Mouse (Mus musculus) cortical plate, adult 2 months (tissue): Measurements from ENCODE around the gene Sart3. TPM values are rescaled to one million over a fixed set of nuclear protein-coding genes. Genes with fewer than 3 reads are reported as not detected.
A peak's percentile ranks its signal among the peaks of the same experiment; 100 is the strongest.

Experiments used
- H3K27ac ChIP-seq: fragments of 200-500 bp; 2 replicates; pipeline ENCODE4 v1.5.1; 2012; ENCODE audit warnings: low read length, control low read depth, inconsistent platforms; ENCODE audit not compliant: insufficient read depth
- H3K4me1 ChIP-seq: fragments of 200-500 bp; 2 replicates; pipeline ENCODE4 v1.6.1; 2011; ENCODE audit warnings: low read length; ENCODE audit not compliant: control insufficient read depth, insufficient read depth
- H3K4me3 ChIP-seq: fragments of 200-500 bp; 2 replicates; pipeline ENCODE4 v1.5.1; 2011; ENCODE audit warnings: mild to moderate bottlenecking, low read length, control low read depth; ENCODE audit not compliant: insufficient read depth
- CTCF ChIP-seq: fragments of 200-500 bp; IDR thresholded peaks from 2 replicates; pipeline ENCODE4 v1.5.1; 2011; ENCODE audit warnings: mild to moderate bottlenecking, control low read depth, low read length; ENCODE audit not compliant: insufficient read depth; ENCODE audit errors: extremely low read depth
- POLR2A ChIP-seq: fragments of 200-500 bp; IDR thresholded peaks from 2 replicates; pipeline ENCODE4 v1.6.1; 2011; ENCODE audit warnings: mild to moderate bottlenecking, low read length, control low read depth; ENCODE audit not compliant: insufficient read depth; ENCODE audit errors: extremely low read depth
- polyA plus RNA-seq: library from polyadenylated mRNA; depleted of rRNA; stranded (reverse); fragments of >200 nt; gene quantifications from 2 replicates; pipeline ENCODE4 v1.2.3, GENCODE M21; 2012; rRNA removed

Sart3 gene
- polyA plus RNA-seq, 1 experiment, result 33.2 TPM

DNA sequence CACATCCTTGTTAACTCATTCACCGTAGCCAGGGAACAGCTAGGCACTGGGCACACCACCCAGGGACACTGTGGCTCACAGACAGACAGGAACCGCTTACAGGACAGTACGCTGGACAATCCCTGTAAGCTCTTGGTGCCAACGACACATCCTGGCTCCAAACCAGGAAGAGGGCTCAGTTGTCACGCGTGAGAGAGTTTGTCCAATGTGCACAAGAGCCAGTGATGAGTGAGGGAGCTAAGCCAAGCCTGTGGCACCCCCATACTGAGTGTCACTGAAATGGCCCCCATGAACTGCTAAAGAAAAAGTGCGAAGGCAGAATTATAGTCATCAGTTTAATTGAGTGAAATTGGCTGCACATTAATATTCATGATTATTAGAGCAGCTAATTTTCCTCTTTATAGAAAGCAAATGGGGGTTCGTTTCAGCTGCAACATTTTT, 53.1 kb downstream of the Sart3 start:
- H3K4me3 ChIP-seq, result no peak overlapping the region

DNA sequence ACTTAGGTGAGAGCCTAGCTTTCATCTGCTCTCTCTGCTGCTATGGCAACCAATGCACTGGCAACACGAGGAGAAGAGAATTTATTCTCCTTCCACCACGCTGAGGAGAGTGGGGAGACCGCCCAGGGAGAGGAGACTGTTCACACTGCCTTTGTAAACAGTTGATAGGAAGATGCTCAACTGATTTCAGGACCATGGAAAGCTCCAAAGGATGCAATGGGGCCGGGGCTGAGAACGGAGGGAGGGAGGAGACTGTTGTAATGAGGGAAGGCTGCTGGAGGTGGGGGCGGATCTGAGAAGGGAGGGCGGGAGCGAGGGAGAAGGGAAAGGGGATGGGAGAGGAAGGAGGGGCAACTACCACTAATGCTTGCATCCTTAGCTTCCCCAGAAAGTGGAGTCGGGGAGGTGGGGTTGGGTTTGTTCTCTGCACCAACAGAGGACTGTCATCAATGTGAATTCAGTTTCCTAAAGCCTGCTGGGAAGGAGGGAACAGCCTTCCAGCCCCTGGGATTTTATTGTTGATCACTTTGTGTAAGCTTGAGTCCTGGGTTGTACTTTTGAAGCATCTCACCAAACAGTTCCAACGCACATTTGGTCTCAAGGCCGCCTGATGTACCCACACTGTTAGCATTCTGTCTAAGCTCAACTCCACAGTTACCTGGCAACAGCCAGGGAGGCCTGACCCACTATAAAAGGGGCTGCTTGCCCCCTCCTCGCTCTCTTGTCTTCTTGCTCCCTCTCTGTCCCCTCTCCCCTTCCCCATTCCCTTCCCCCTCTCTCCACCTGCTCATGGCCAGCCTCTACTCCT, 55.5 kb downstream of the Sart3 start:
- TF ChIP-seq POLR2A (peak; percentile 73), CTCF (no peak)
- Histone ChIP-seq H3K27ac (peak overlapping the region; percentile 31), H3K4me1 (no peaks in the 10 kb centered on the region), H3K4me3 (no peak overlapping the region)

More for the DNA sequence above, 53.1 kb downstream of the Sart3 start:
- Histone ChIP-seq H3K4me1 (no peaks in the 10 kb centered on the region; the same call in 1 of the 2 replicates), H3K27ac (no peak overlapping the region; the same call in 1 of the 2 replicates)
- no peak for TF ChIP-seq POLR2A
- no peak for TF ChIP-seq CTCF

DNA sequence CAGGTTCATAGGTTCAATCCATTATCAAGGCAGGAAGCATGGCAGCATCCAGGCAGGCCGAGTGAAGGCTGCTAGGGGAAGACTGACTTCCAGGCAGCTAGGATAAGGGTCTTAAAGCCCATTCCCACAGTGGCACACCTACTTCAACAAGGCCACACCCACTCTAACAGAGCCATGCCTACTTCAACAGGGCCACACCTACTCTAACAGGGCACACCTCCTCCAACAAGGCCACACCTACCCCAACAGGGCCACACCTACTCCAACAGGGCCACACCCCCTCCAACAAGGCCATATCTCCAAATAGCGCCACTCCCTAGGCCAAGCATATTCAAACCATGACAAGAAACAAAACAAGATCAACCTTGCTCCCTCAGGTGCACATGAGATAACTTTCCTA, 59.4 kb downstream of the Sart3 start:
- Histone ChIP-seq H3K4me1 (no peaks in the 10 kb centered on the region), H3K27ac (no peak overlapping the region), H3K4me3 (no peak overlapping the region)
- TF ChIP-seq CTCF (no peak), POLR2A (no peak)

DNA sequence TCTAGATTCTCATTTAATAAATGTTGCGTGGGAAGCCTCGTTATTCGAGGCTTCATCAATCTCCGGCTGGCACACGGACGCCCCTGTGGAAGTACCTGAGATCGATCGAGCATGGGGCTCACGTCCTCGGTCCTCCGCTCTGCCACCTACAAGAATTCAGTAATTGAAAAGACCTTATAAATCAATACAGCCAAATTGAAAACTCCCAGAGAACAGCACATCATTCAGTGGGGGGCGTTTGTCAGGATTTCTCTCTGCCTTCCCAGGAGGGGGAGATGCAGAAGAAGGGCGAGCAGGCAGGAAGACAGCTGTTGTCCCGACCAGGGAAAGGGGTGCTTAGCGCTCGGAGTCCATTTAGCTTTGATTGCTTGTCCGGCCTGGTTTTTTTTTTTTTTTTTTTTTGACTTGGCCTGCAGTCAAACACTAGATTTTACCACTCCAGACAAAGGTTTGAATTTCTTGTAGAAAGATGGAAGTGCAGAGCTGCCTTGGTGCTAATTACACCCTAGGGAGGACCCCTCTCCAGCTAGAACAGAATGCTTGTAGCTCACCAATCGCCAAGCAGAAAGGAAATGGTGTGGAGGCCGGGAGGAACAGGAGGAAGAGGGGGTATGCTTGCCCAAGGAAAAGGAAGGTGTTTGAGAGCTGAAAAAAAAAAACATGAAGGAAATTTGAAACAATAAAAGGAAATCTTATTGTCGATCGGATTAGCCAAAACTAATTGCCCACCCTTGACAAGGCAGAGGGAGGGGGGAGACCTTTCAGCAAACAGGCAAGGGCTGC, 68.3 kb downstream of the Sart3 start:
- Histone ChIP-seq H3K27ac (no peak overlapping the region), H3K4me3 (no peak overlapping the region), H3K4me1 (0 out of 2 replicates have a peak, but pooled peaks cover 2% of the 10 kb centered on the region)
- TF ChIP-seq POLR2A, result no peak
- TF ChIP-seq CTCF, result no peak

DNA sequence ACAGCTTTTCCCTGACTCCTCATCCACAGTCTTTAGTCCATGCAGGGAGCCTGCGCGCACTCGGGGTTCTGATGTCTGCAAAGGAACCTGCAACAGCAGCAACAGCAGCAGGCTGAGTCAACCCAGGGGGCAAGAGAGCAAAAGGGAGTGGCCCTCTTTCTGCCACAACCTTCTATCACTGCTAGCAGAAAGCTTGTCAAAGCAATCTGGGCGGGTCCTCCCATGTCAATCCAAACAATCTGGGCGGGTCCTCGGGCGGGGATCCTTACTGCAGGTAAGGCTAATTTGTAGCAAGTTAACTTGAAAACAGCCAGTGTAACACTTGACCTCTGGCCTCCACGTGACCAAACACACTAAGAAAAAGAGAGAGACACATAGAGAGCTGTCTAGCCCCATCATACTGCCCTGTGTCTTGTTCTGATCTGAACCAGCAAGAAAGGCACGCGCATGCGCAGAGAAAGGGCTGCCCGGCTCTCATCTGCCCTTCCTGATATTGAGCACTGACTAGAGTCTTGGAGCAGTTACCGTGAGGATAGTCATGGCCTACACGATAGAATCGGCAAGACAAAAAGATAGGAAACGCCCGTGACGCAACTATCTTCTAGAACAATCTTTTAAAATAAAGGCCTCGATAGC, 71.8 kb downstream of the Sart3 start:
- Histone ChIP-seq H3K4me3 (no peak overlapping the region), H3K4me1 (0 out of 2 replicates have a peak, but pooled peaks cover 2% of the 10 kb centered on the region), H3K27ac (no peak overlapping the region)
- TF ChIP-seq POLR2A (no peak), CTCF (no peak)

DNA sequence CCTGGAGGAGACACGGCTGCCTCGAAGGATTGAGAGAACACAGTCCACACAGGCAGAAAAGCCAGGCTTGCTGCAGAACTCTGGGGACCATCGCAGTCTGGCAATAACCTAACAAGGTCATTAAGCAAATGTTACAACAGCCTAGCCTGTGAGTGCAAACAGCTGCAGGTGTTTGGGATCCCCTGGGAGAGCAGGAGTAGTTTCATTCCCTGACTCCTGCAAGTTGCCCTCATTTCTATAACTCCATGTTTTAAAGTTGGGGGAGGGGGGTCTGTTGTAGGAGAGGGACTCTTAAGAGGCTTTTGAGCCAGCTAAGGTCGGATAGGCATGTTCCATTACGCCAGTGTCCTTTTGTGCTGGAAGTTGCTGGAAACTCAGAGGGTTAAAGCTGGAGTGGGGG, 77.9 kb downstream of the Sart3 start:
- no peak overlapping the region for H3K27ac ChIP-seq
- TF ChIP-seq POLR2A, result no peak
- TF ChIP-seq CTCF, result no peak
- no peak overlapping the region for H3K4me3 ChIP-seq
- H3K4me1 ChIP-seq, result no peaks in the 10 kb centered on the region; the same call in 1 of the 2 replicates

DNA sequence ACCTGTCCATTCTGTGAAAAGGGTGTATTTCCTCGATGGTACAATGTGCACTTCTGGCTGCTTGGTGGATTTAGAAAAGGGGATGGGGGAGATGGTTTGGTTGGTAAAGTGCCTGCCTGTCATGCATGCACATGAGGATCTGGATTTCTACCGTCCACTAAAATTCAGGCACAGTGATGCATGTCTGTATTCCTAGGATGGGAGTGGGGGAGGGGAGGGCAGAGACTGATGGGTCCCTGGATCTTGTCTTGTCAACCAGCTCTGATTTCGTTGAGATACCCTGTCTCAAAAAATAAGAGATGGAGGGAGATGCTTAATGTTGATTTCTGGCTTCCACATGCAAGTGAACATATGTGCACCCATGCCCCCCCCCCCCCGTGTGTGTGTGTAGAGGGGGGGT, 78.3 kb downstream of the Sart3 start:
- H3K4me3 ChIP-seq, result no peak overlapping the region
- no peaks in the 10 kb centered on the region; the same call in 1 of the 2 replicates for H3K4me1 ChIP-seq
- TF ChIP-seq CTCF (no peak), POLR2A (no peak)
- H3K27ac ChIP-seq, result no peak overlapping the region

DNA sequence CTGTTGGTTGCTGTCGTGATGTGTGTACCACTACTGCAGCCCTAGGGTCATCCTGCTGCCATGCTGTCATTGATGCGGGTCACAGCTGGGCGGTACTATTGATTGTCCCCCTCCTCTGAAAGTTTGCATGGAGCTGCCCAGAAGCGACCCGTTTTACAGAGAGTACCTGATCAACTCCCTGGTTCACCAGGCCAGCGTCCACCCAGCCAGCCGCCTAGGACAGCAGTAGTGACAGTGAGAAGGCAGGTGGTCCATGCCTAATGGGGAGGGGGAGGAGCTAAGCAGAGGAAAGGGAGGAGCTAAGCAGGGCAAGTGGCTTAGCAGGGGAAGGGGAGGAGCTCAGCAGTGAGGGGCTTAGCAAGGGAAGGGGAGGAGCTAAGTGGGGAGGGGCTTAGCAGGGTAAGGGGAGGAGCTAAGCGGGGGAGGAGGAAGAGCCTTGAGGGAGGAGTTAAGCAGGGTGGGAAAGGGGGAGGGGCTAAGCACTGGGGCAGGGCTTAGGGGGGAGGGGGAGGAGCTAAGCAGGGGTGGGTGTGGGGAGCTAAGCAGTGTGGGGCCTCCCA, 79.0 kb downstream of the Sart3 start:
- no peak for TF ChIP-seq CTCF
- no peak for TF ChIP-seq POLR2A
- Histone ChIP-seq H3K27ac (no peak overlapping the region), H3K4me1 (no peaks in the 10 kb centered on the region; the same call in 1 of the 2 replicates), H3K4me3 (no peak overlapping the region)

Other genes with a start within 250 kb of the Sart3 start
- 3.9 and 4.0 TPM in 2 replicates for gene Cmklr1, start 122.1 kb downstream of the Sart3 start, polyA plus RNA-seq
- gene 1700069L16Rik, start 47.7 kb downstream of the Sart3 start, polyA plus RNA-seq, result not detected in 2 replicates
- 8.2 and 8.5 TPM in 2 replicates for gene Ficd, start 36.7 kb downstream of the Sart3 start, polyA plus RNA-seq
- gene Iscu, start 238 bp upstream of the Sart3 start, polyA plus RNA-seq, result 190 and 196 TPM in 2 replicates
- 25.4 and 26.0 TPM in 2 replicates for gene Tmem119, start 28.0 kb upstream of the Sart3 start, polyA plus RNA-seq
- gene Selplg, start 60.1 kb upstream of the Sart3 start, polyA plus RNA-seq, result 43.5 TPM in 2 replicates
- 66.1 and 70.5 TPM in 2 replicates for gene Coro1c, start 136.2 kb upstream of the Sart3 start, polyA plus RNA-seq
- 9.8 and 10.3 TPM in 2 replicates for gene Ssh1, start 221.4 kb upstream of the Sart3 start, polyA plus RNA-seq
- 0.06 TPM in 1 of 2 replicates, not detected in the other for gene Dao, start 231.2 kb upstream of the Sart3 start, polyA plus RNA-seq